Mouse (Mus musculus): Measurements from ENCODE around the gene Serpinb9b. TPM values are rescaled to one million over a fixed set of nuclear protein-coding genes. Genes with fewer than 3 reads are reported as not detected.
A peak's percentile ranks its signal among the peaks of the same experiment; 100 is the strongest.

Gene Serpinb9b
- total and polyA plus RNA-seq, 2 experiments from 2014 or later, result 0.13 TPM; not detected in 1

DNA sequence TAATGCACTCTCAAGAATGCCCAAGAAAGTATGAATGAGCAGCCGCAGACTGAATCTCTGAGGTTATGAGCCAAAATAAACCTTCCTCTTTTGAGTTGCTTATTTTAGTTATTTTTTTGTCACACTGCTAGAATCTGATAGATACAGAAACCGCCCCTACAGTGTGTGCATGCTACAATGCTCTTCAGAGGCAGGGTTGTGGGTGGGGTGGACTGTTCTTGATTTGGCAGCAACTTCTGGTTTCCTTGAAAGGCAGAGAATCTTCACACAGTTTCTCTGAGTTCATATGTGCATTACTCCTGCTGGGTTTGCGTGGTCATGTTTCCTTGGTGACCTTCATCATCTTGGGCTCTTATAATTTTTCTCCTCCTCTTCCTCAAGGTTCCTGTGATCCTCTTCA lies 40.9 kb downstream of the Serpinb9b start:
- Histone ChIP-seq H3K36me3 (ENCODE audit: insufficient read depth, low read length) (no peaks in the 10 kb centered on the region), H3K9ac (replicated peaks; ENCODE audit: low read length) (no peak overlapping the region), H3K4me1 (ENCODE audit: insufficient read depth, low read length) (no peaks in the 10 kb centered on the region), H3K27me3 (ENCODE audit: insufficient read depth, low read length) (no peaks in the 10 kb centered on the region), H3K4me2 (ENCODE audit: low read depth, low read length) (no peak overlapping the region), H3K4me3 (ENCODE audit: low read length) (no peak overlapping the region), H3K9me3 (ENCODE audit: low read length) (no peaks in the 10 kb centered on the region), H3K27ac (no peak overlapping the region)
- no peak for TF ChIP-seq CTCF (IDR thresholded peaks at IDR 0.05; ENCODE audit: low read depth)
- ATAC-seq, result no peak
- DNase-seq (ENCODE audit: low spot score), result no peak
- 88% methylated on average over 3 of the region's 3 CpGs for WGBS

DNA sequence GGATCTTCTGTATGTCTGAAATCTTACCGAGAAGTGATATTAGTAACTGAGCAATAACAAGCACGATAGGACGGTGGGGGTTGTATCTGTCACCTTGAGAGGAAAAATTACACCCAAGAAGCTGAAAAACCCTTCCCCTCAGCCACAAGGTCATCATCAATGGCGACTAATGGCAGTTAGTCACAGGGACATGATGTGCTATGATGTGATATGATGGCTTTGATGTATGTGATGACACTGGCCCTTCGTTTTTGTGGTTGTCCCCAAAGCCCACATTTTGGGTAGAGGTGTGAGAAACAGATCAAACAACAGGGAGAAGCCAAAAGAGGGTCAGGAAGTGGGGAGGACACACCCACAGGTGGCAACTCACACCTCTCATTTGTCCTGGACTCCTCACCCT lies 44.6 kb downstream of the Serpinb9b start:
- no peak for DNase-seq (ENCODE audit: low spot score)
- no peaks in the 10 kb centered on the region for H3K4me1 ChIP-seq (ENCODE audit: insufficient read depth, low read length)
- H3K27me3 ChIP-seq (ENCODE audit: insufficient read depth, low read length), result no peaks in the 10 kb centered on the region
- H3K36me3 ChIP-seq (ENCODE audit: insufficient read depth, low read length), result no peaks in the 10 kb centered on the region
- TF ChIP-seq CTCF (IDR thresholded peaks at IDR 0.05; ENCODE audit: low read depth), result no peak
- no peak overlapping the region for H3K27ac ChIP-seq
- WGBS, result 80% methylated on average over 5 of the region's 5 CpGs
- H3K4me2 ChIP-seq (ENCODE audit: low read depth, low read length), result no peak overlapping the region
- H3K9ac ChIP-seq (replicated peaks; ENCODE audit: low read length), result no peak overlapping the region
- ATAC-seq, result no peak
- no peak overlapping the region for H3K4me3 ChIP-seq (ENCODE audit: low read length)
- no peaks in the 10 kb centered on the region for H3K9me3 ChIP-seq (ENCODE audit: low read length)

DNA sequence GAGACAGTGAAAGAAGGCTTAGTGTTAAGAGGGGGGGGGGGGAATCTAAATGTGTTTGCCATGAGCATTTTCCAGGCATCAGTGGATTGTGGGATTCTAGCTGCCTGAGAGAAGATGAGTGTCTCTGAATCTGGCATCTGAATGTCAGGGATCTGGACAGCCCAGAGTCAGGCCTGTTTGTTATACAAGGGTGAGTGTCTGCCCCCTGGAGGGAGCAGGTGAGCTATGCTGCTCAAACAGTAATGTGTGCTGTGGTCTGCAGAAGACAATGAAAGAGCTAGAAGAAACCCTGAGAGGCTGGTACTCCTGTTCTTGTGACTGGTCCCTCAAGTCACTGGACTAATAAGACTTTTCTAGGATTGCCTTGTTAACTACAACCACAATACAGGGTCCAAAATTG lies 46.8 kb downstream of the Serpinb9b start:
- no peak for ATAC-seq
- peak; percentile 49 for DNase-seq (ENCODE audit: low spot score)

DNA sequence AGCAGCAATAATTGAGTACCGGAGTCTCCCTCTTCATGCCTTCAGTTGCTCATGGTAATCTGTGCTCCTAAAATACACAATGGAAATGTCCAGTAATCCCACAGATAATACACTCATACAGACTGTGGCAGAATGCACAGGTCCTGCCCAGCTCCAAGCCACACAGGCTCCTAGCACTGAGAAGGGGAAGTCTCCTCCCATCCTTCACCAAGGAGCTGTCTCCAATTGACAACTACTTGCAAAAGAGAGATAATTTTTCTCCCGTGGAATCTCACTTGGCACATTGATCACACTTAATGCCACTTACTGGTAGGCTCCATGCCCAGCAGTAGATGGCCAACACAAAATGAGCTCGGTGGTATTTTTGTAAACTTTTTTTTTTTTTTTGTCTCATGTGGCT lies 49.0 kb downstream of the Serpinb9b start:
- 51% methylated on average over 3 of the region's 3 CpGs for WGBS
- Histone ChIP-seq H3K36me3 (ENCODE audit: insufficient read depth, low read length) (no peaks in the 10 kb centered on the region), H3K4me2 (ENCODE audit: low read depth, low read length) (no peak overlapping the region), H3K27me3 (ENCODE audit: insufficient read depth, low read length) (no peaks in the 10 kb centered on the region), H3K9ac (replicated peaks; ENCODE audit: low read length) (no peak overlapping the region), H3K4me3 (ENCODE audit: low read length) (no peak overlapping the region), H3K27ac (no peak overlapping the region), H3K4me1 (ENCODE audit: insufficient read depth, low read length) (no peaks in the 10 kb centered on the region), H3K9me3 (ENCODE audit: low read length) (no peaks in the 10 kb centered on the region)
- ATAC-seq (no peak), DNase-seq (ENCODE audit: low spot score) (no peak)
- no peak for TF ChIP-seq CTCF (IDR thresholded peaks at IDR 0.05; ENCODE audit: low read depth)

More for the DNA sequence above, 46.8 kb downstream of the Serpinb9b start:
- Histone ChIP-seq H3K27me3 (ENCODE audit: insufficient read depth, low read length) (no peaks in the 10 kb centered on the region), H3K4me1 (ENCODE audit: insufficient read depth, low read length) (no peaks in the 10 kb centered on the region), H3K4me3 (ENCODE audit: low read length) (no peak overlapping the region), H3K36me3 (ENCODE audit: insufficient read depth, low read length) (no peaks in the 10 kb centered on the region), H3K9me3 (ENCODE audit: low read length) (no peaks in the 10 kb centered on the region), H3K9ac (replicated peaks; ENCODE audit: low read length) (no peak overlapping the region), H3K27ac (no peak overlapping the region), H3K4me2 (ENCODE audit: low read depth, low read length) (no peak overlapping the region)
- TF ChIP-seq CTCF (IDR thresholded peaks at IDR 0.05; ENCODE audit: low read depth), result peak; percentile 56

DNA sequence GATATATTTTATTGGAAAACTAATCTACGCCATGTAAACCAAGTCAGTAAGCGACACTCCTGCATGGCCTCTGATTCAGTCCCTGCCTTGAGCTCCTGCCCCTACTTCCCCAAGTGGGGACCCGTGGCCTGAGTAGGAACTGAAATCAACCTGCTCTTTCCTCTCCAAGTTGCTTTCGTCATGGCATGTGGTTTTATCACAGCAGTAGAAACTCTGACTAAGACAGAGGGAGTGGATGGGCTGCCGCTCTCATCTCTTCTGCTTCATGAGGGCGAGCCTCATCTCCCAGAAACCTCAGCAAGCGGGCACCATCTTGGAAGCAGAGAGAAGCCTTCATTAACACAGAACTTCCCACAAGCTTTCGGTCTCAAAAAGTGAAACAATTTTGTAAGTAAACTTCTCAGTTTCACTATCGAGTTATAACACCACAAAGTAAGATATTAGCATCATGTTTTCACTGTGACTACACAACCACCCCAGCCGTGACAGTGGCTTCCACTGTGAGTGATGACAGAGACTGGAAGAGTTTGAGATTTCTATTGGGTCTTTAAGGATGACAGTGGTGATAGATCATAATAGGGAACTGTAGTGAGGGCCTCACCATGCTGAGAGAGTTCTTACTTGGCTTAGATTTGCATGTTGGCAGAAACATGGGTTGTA lies 49.9 kb downstream of the Serpinb9b start:
- DNase-seq (ENCODE audit: low spot score) (no peak), ATAC-seq (no peak)
- WGBS, result 89% methylated on average over 10 of the region's 10 CpGs
- Histone ChIP-seq H3K4me1 (ENCODE audit: insufficient read depth, low read length) (no peaks in the 10 kb centered on the region), H3K4me2 (ENCODE audit: low read depth, low read length) (no peak overlapping the region), H3K27me3 (ENCODE audit: insufficient read depth, low read length) (no peaks in the 10 kb centered on the region), H3K9me3 (ENCODE audit: low read length) (no peaks in the 10 kb centered on the region), H3K4me3 (ENCODE audit: low read length) (no peak overlapping the region), H3K36me3 (ENCODE audit: insufficient read depth, low read length) (no peaks in the 10 kb centered on the region), H3K27ac (no peak overlapping the region), H3K9ac (replicated peaks; ENCODE audit: low read length) (no peak overlapping the region)
- no peak for TF ChIP-seq CTCF (IDR thresholded peaks at IDR 0.05; ENCODE audit: low read depth)

DNA sequence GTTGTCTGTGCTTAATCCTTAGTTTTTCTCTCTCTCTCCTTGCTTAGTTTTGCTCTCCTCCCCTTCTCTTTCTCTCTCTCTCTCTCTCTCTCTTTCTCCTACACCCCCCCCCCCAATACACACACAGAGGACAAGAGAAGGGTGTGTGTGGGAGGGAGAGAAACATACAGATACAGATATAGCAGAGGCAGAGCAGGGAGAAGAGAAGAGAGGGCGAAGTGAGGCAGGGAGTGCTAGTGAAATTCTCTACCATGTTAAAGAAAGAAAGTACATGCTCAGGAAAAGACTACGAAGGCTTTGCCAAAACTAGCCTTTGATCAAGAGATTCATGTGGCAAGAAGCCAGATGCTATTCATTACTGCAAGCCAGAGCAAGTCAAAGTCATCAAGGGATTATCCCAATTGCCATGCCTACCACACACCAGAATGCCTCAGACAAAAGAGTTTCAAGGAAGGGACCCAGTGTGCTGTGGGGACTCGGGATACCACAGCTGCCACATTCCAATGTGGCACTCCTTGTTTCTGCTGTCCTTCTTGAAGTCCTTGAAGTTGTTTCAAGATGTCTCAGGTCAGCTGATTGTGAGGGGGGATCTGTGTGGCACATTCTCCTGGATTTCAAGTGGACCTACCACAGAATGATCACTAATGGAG lies 51.0 kb downstream of the Serpinb9b start, which contains the start of gene Serpinb1b:
Serpinb1b (plus strand) TSS at position 520 of the 650 bp plus-strand sequence.
- 36% methylated on average over 3 of the region's 3 CpGs for WGBS
- Histone ChIP-seq H3K27ac (no peak within 1 kb of the TSS), H3K9ac (replicated peaks; ENCODE audit: low read length) (no peak within 1 kb of the TSS), H3K36me3 (ENCODE audit: insufficient read depth, low read length) (no peaks in the 10 kb centered on the region), H3K4me2 (ENCODE audit: low read depth, low read length) (peak within 1 kb of the TSS; percentile 25; the same call in 1 of the 2 replicates), H3K4me3 (ENCODE audit: low read length) (no peak within 1 kb of the TSS), H3K27me3 (ENCODE audit: insufficient read depth, low read length) (no peaks in the 10 kb centered on the region), H3K4me1 (ENCODE audit: insufficient read depth, low read length) (no peaks in the 10 kb centered on the region), H3K9me3 (ENCODE audit: low read length) (no peaks in the 10 kb centered on the region)
- DNase-seq (ENCODE audit: low spot score) (peak; percentile 66), ATAC-seq (peak; percentile 87)
- TF ChIP-seq CTCF (IDR thresholded peaks at IDR 0.05; ENCODE audit: low read depth), result no peak

DNA sequence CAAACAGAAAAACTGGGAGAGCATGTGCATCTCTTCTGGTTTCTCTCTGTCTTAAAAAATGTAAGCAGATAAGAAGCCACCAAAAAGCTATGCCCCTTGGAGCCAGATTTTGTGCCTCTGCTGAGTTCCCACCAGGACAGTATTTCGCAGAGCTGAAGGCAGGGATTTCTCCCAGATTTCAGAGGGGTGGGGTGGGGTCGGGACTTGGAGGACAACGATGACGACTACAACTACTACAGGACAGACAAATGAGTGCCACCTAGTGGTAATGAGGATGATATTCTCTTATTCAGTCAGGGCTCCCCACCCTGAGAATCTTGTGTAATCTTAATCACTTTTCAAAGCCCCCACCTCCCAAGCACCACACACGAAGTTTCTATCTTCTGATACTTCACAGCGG lies 52.2 kb downstream of the Serpinb9b start:
- DNase-seq (ENCODE audit: low spot score), result peak; percentile 55

More for the DNA sequence above, 52.2 kb downstream of the Serpinb9b start:
- Histone ChIP-seq H3K9ac (replicated peaks; ENCODE audit: low read length) (no peak overlapping the region), H3K36me3 (ENCODE audit: insufficient read depth, low read length) (no peaks in the 10 kb centered on the region), H3K27ac (no peak overlapping the region), H3K9me3 (ENCODE audit: low read length) (no peaks in the 10 kb centered on the region), H3K27me3 (ENCODE audit: insufficient read depth, low read length) (no peaks in the 10 kb centered on the region), H3K4me2 (ENCODE audit: low read depth, low read length) (peak overlapping the region; percentile 25; the same call in 1 of the 2 replicates), H3K4me3 (ENCODE audit: low read length) (no peak overlapping the region), H3K4me1 (ENCODE audit: insufficient read depth, low read length) (peaks cover 5% of the 10 kb centered on the region; the same call in 1 of the 2 replicates)
- TF ChIP-seq CTCF (IDR thresholded peaks at IDR 0.05; ENCODE audit: low read depth), result peak; percentile 67
- WGBS, result 26% methylated on average over 6 of the region's 6 CpGs
- ATAC-seq, result peak; percentile 57; the same call in 1 of the 2 replicates
